Mouse (Mus musculus) kidney, postnatal 4 days (tissue): ENCODE measurements around the gene Elovl5.
"Not testable (repeated sequence)": the region's sequence is repeated elsewhere in the genome, so short reads cannot be mapped to it uniquely, and the experiment has no call there.

ENCODE experiments used
- DNase-seq, 2 experiments: peaks; one replicate each; pipeline ENCODE4 v3.0.0; 2021; ENCODE audit warnings: mixed read lengths in 2 of 2

The Elovl5 gene

DNA sequence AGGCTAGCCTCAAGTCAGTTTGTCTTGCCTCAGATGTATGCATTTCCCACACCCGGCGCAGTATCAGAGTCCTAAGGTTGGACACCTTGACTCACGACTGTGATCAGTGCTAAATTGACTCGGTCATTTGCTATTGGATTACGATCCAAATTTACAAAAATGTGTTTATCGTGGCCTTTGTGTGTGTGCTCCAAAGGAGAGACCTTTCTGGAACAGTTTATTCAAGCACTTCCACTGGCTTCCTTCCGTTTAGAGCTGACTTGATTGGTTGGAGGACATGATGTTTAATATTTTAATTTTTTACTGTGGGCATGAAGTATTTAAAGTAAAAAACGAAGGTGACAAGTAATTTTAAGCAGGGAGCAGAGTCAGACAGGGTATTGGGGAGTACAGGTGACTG is 38.8 kb downstream of the Elovl5 start:
- DNase-seq, result no peak

DNA sequence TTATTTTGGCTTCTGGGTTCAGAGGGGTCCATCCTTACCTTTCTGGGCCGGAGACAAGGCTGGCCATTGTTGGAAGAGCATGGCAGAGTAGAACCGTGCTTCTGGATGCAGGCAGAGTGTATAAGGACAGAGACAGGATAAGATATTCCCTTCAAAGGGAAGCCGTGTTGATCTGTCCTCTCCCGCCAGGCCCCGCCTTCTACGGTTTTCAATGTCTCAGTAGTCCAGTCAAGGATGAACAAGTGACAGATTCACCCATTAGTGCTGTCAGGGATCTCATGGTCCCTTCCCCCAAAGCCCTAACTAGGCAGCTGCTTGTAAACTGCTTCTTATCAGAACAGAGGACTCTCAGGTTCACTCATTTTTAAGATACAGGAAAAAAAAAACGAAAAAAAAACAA is 41.2 kb downstream of the Elovl5 start:
- no peak for DNase-seq

GRCm38 (mm10) chr9:77959759-77960158 is 42.6 kb downstream of the Elovl5 start:
- no peak for DNase-seq

DNA sequence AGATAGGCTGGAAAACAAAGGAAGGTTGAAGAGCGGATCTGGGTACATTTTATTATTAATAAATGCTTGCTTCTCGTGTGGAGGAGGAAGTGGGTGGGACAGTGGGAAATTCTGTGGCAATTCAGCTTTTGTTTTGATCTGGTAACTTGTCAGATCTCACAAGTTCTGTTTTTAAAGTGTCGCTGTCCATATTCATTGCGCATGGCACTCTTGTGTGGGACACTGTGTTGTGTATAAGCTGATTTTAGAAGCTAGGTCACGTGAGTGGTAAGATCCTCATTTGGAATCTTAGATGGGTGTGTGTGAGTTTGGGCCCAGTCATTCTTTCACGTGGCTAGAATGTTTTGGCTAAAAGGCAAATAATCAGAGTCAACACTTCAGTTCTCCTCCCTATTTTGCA is 44.2 kb downstream of the Elovl5 start:
- DNase-seq, result no peak

GRCm38 (mm10) chr9:77964084-77964483 is 46.9 kb downstream of the Elovl5 start:
- peak; percentile 29 to 60 for DNase-seq

- no peak for DNase-seq
These were observed 48.1 kb downstream of the Elovl5 start for GRCm38 (mm10) chr9:77965287-77965686.

DNA sequence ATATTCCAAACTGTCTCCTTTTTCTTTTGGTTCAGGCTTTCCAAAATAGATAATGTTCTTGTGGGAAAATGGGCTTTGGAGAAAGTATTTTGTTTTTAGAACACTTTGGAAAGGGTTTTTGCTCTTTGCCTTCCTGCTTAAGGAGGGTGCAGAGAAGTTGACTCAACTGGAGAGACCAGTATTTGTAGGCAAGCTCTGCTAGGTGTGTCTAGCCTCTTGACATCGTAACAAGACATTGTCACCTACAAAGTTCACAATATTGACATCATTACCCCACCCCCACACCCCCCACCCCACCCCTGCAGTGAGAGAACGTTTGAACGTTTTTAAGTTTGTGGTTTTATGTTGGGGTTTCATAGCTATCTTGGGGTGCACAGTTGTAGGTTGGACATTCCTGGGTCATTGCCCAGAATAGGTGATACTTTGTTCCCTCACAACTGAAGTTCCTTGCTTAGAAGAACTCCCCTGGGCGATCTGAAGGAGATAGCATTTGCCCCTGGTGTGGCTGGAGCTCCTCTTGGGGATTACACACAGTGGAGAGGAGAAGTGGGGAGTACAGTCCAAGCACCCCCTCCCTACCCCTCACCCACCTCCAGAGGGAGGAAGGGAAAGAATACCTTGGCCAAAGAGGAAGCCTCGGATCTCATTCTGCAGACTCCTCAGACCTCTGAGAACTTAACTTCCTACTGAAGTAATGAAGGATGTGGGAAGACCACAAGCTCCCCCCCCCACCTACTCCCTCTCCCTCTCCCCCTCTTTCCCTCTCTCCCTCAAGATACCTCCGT is 48.8 kb downstream of the Elovl5 start:
- no peak for DNase-seq

- DNase-seq, result no peak
These were observed 49.7 kb downstream of the Elovl5 start for GRCm38 (mm10) chr9:77966861-77967260.

DNA sequence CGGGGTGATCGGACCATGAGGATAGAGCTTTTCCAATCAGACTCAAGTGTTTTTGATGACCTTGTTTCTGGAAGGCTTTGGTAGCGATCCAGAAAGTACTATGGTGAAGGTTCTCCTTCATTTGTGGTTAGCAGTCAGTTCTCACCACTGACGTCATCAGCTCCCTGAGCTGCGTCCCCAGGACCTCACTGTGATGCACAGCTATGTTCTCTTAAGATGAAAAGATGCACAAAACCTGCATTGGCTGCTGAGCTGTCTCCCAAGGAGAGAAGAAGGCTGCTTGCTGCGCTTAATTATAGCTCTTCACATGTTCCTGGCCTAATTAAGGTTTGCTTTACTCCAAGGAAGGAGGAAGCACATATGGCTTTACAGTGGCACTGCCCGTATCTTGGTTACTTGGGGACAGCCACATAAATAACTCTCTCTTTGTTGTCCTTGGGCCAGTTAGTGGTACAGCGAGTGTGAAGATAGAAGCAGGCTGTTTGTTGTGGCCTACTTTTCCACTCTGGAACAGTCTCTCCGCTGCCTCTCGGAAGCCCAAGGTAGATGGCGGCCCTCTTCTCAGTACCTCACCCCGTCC is 50.5 kb downstream of the Elovl5 start:
- DNase-seq, result no peak

- no peak for DNase-seq
These were observed 52.2 kb downstream of the Elovl5 start for GRCm38 (mm10) chr9:77969192-77969953.

DNA sequence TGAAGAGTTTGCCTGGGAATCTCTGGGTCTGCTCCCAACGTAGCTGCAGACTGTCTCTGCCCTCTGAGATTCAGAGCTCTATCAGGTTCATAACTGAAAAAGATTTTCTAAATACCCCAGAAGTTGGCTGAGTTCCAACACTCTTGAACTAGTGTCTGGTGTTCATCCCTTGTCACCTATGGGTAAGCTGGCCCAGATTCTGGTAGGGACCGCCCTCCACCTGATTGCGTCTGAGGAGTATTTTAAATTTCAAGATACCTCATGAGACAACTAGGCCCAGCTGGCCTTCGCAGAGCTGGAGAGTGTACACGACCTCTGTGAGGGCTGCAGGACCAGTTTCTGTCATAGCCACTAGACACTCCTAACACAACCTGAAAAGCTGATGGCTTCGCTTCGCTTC is 61.8 kb downstream of the Elovl5 start:
- DNase-seq, result no peak

DNA sequence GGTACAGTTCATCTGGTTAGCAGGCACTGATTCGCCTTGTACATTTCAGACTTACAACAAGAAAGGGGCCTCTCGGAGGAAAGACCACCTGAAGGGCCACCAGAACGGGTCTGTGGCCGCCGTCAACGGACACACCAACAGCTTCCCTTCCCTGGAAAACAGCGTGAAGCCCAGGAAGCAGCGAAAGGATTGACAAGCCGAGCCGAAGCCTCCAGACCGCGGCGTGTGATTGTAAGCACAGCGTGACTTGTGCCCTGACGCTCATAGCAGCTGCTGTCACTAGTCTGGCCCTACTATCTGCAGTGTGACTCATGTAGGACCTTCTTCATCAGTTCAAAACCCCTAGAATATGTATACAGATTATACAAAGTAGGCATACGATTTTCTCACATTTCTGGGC is 65.5 kb downstream of the Elovl5 start:
- no peak for DNase-seq

DNA sequence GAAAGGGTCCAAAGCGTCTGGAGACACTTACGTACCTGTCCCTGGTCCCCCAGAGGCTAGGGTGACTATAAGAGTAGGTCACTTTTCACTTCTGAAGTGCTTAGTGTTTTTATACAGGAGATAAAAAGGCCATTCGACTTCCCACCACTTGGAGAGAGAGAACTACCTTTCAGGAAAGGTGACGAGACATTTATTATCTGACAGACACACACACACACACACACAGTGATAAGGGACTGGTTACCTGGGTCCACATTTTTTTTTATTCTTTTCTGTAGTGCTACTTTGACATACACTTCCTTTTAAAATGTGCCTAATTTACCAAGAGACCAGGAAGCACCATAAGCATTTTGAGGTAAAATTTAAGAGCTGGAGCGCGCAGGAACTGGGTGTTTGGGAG is 66.4 kb downstream of the Elovl5 start:
- no peak for DNase-seq

DNA sequence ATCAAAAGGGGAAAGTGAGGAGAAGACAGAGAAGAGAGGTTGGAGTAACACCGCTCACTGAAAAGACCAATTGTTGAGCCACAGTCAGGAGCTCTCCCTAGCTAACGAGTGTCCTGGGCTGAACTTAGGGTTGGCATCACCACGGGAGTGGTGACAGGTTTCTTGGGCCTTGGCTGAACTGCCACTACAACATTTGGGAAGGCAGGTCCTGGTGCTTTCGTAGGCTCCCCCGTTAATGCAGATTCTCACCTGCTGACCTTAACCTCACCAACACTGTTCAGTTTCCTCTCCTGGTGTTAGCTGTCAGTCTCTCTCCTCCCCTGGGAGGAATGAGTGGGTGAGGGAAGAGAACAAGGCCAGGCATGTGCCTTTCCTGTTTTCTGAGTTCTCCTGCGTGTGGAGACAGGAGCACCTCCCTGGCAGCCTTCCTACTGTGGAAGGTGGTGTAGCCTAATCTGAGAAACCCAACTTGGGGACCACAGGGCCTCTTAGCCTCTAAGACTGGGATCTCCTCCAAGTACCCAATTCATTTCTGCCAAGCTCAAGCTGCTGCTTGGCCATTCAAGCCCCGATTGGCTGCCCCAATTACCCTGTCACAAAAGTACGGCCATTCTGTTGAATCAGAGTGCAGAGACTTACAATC is 69.1 kb downstream of the Elovl5 start:
- DNase-seq, result no peak

- DNase-seq, result no peak
These were observed 72.5 kb downstream of the Elovl5 start for GRCm38 (mm10) chr9:77989626-77990025.

DNA sequence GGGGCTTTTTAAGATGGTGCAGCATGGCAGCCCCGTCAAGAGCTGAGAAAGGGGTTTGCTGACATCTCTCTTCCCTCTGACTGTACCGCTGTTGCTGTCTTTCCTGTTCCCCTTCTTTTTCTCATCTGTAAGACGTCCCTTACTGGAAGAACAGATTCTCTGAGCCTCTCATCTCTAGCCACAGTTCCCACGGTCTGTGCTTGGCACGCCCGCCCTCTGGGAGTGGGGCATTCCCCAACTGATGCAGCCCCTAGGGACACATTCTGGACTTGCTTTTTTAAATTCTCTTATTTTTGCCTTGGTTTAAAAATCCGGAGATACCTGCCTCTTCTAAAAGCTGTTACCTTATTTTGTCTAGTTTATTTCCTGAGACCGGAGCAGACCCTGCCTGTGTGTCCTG is 73.1 kb downstream of the Elovl5 start:
- DNase-seq, result no peak

DNA sequence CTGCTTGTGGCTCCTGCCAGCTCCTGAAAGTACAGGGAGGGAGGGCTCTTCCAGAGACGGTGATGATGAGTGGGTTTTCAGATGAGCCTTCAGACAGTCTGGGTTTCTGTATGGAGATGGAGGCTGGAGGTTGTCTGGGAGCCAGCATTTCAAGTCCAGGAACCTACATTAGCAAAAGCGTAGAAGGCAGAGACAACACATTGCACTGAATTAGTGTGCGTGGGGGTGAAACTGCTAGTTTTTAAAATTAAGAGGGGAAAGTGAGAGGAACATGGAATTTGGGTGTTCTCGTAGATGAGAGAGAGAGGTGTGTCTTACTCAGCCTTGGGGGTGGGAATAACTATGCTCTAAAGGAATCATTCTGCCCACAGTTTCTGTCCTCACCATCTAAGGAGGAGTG is 74.5 kb downstream of the Elovl5 start:
- no peak for DNase-seq

DNA sequence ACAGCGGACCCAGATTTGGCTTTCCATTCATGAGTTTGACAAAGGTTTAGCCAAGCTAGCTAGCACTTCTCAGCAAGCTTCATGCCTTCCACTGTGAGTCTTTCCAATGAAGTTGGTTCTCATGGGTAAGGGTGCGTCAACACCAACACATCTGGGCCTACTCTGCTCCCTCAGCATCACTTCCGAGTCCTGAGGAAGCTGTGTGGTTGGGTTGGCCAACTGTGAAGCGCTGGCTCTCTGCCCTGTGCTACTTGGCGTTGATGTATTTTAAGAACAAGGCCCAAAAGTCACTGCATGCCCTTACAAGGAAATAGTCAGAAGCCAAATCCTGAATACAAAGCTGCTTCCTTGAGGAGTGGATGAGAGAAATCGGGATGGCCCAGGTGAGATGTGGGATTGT is 75.1 kb downstream of the Elovl5 start:
- DNase-seq, result no peak

DNA sequence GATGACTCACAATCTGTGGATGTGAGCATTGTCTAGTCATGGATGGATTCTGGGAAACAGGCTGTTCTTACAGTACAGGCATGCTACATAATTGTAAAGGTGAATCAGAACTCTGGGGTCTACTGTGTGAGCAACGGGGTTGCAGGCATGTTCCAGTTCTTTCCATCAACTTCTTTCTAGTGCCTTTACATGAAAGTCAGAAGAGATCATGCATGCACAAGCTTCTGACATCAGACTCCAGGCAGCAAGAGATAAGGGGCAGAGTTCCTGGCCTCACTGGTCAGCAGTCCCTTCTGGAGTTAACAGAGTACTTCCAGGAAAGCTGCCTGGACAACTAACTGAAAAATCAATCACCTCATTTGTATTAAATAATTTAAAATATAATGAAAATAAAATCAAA is 75.9 kb downstream of the Elovl5 start:
- DNase-seq, result no peak

DNA sequence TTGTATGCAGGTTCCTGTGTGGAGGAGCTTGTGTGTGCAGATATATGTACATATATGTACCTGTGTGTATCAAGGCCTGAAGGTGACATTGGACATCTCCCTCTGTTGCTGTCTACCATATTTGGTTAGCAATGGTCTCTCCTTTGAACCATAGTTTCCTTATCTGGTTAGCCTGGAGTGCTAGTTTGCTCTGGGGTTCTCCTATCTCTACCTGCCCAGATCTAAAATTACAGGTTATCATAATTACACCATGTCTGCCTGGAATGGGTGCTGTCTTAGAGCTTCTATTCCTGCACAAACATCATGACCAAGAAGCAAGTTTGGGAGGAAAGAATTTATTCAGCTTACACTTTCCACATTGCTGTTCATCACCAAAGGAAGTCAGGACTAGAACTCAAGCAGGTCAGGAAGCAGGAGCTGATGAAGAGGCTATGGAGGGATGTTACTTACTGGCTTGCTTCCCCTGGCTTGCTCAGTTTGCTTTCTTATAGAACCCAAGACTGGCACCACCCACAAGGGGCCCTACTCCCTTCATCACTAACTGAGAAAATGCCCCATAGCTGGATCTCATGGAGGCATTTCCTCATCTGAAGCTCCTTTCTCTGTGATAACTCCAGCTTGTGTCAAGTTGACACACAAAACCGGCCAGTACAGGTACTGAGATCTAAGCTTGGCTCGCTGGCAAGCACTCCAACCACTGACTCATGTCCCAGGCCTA is 76.5 kb downstream of the Elovl5 start:
- DNase-seq, result not testable (repeated sequence)

DNA sequence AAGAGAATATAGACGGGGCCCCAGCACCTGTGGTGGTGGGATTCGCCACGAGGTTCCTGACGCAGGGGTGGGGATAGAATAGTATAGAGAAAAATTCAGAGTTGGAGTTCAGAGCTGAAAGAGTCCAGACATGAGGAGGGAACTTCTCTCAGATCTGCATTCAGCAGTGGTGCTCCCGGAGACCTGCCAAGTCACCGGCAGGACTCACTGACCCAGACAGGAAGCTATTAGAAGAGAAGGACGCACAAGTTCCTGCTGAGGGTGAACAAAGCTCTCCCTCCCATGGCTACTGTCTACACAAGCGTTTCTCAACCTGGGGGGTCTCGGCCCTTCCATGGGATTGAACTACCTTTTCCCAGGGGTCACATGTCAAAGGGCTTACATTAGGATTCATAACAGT is 78.1 kb downstream of the Elovl5 start:
- DNase-seq, result no peak

DNA sequence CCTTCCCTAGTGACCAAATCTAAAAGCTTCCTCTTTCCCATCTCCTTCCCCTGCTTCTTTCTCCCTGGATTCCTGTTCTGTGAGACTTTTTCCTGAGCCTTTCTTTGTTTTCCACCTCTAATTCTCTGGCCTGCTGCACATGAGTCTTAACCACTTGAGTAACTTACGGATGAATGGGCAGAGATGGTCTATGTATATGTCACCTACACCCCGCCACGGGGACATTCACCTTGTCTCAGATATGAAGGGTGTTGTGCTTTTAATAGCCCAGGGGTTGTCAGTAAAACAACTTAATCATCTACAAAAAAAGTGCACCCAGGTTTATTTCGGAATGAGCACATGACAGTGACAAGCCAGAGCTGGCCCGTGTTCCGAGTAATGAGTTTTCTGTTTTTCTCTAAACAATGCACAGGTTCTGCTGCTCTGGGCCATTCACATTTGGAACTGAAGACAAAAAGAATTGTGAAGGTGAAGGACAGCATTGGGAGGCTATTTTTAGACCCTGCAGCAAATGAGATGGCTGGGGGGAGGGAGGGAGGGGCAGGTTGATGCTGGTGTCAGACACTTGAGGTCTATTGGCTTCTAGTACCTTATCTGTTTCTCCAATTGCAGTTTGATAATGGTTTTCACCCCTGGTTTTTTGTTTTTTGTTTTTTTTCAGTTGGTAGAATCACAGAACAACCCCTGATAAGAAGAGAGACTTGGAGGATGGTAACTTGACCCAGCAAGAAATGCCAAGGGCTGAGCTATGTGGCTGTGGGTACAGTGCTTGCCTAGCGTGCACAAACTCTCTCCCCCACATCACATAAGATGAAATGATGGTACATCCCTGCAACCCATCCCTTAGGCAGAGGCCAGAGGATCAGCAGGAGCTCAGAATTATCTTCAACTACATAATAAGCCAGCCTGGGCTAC is 83.7 kb downstream of the Elovl5 start:
- no peak for DNase-seq
